Mouse (Mus musculus) intestine, embryonic 15.5 days (tissue): ENCODE results near the gene Zc2hc1b. TPM values are rescaled to one million over a fixed set of nuclear protein-coding genes. Genes with fewer than 3 reads are reported as not detected.
"Not testable (repeated sequence)": the region's sequence is repeated elsewhere in the genome, so short reads cannot be mapped to it uniquely, and the experiment has no call there.

Experiments
- ATAC-seq: fragments of 200-750 bp; cut with Nextera tagmentation; 2 replicates; pipeline ENCODE4 v1.8.0; 2017; ENCODE audit warnings: moderate TSS enrichment, moderate library complexity
- H3K27ac ChIP-seq: fragments of 300-500 bp; sonication (generic); 2 replicates; pipeline ENCODE4 v1.5.1; 2015; ENCODE audit warnings: mild to moderate bottlenecking, inconsistent platforms
- H3K27me3 ChIP-seq: fragments of 300-500 bp; sonication (generic); replicated peaks from 2 replicates; pipeline ENCODE4 v1.6.1; 2015; ENCODE audit warnings: inconsistent platforms
- H3K36me3 ChIP-seq: fragments of 300-500 bp; sonication (generic); 2 replicates; pipeline ENCODE4 v1.6.1; 2015; ENCODE audit warnings: inconsistent platforms
- H3K4me1 ChIP-seq: fragments of 300-500 bp; sonication (generic); replicated peaks from 2 replicates; pipeline ENCODE4 v1.6.1; 2015; ENCODE audit warnings: inconsistent platforms
- H3K4me2 ChIP-seq: fragments of 300-500 bp; sonication (generic); replicated peaks from 2 replicates; pipeline ENCODE4 v1.6.1; 2015; ENCODE audit warnings: mild to moderate bottlenecking, inconsistent platforms
- H3K4me3 ChIP-seq: fragments of 300-500 bp; sonication (generic); replicated peaks from 2 replicates; pipeline ENCODE4 v1.5.1; 2015; ENCODE audit warnings: inconsistent platforms
- H3K9ac ChIP-seq: fragments of 300-500 bp; sonication (generic); 2 replicates; pipeline ENCODE4 v1.6.1; 2015; ENCODE audit warnings: inconsistent platforms
- H3K9me3 ChIP-seq: fragments of 300-500 bp; sonication (generic); 2 replicates; pipeline ENCODE4 v1.6.1; 2016; ENCODE audit warnings: inconsistent platforms
- WGBS: fragments of 180-500 bp; shearing (Covaris S2); methylation state at CpG from one replicate; pipeline ENCODE4 v1.1.7; 2015; 5-methylcytosine and 5-hydroxymethylcytosine counted together
- polyA plus RNA-seq: library from polyadenylated mRNA; unstranded; fragments of >200 nt; fragmentation: Nextera tagmentation; extraction: Ambion mirVana; gene quantifications from 2 replicates; pipeline ENCODE4 v1.2.1, GENCODE M21; 2015

The Zc2hc1b gene
- polyA plus RNA-seq, 1 experiment from 2014 or later: not detected

DNA sequence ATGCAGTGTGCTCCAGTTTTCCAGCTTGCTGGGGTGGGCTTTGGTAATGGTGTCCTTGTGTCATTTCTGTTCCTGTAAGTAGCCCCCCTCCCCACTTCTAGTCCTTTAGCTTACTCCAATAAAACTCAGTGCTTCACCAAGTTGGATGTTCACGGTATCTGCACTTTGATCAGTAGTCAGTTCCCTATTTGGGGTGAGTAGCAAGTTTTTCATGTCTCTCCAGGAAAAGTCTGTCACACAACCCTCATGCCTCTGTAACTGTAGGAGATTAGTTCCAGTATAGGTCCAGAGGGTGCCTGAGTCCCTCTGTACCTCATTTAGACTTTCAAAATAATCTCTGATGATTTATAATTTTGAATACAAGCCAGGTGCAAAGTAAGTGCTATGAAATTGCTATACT is 21.4 kb upstream of the Zc2hc1b start:
- Histone ChIP-seq H3K4me1 (no peaks in the 10 kb centered on the region), H3K36me3 (no peaks in the 10 kb centered on the region), H3K27me3 (no peaks in the 10 kb centered on the region), H3K4me3 (no peak overlapping the region), H3K27ac (no peak overlapping the region), H3K9ac (no peak overlapping the region), H3K4me2 (no peak overlapping the region), H3K9me3 (no peaks in the 10 kb centered on the region)
- ATAC-seq: no peak
- WGBS: 89% methylated on average over 1 of the region's 1 CpGs

DNA sequence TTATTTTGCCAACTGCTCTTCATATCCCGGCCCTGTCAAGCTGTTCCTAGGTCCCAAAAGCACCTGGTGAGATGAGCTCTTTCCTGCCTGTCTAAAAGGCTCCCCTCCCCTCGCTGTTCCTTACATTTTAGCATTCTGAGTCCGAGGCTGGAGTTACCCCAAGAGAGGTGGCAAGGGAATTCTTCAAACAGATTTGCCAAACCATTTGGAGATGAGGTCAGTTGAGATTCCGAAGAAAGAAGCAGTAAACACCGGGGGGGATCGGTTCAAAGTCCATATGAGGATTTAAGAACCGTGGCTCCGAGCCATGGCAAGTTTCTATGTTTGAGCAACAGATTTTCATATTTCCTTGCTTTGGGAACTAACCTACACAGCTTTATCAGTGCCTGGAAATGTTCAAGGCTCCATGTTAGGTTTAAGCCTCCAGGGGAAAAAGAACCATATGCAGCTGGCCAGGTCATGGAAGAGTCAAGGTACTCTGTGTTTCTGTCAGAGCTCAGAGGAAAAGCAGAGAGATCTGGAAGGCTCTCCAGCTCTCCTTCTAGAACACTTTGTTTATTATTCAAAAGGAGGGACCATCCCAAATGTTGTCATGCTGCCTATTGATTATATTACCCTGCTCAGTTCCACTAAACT is 19.2 kb upstream of the Zc2hc1b start:
- Histone ChIP-seq H3K9me3 (no peaks in the 10 kb centered on the region), H3K27ac (no peak overlapping the region), H3K4me2 (no peak overlapping the region), H3K9ac (no peak overlapping the region), H3K4me3 (no peak overlapping the region), H3K36me3 (no peaks in the 10 kb centered on the region), H3K27me3 (no peaks in the 10 kb centered on the region), H3K4me1 (0 out of 2 replicates have a peak, but pooled peaks cover 3% of the 10 kb centered on the region)
- WGBS: 66% methylated on average over 8 of the region's 8 CpGs
- ATAC-seq: no peak

DNA sequence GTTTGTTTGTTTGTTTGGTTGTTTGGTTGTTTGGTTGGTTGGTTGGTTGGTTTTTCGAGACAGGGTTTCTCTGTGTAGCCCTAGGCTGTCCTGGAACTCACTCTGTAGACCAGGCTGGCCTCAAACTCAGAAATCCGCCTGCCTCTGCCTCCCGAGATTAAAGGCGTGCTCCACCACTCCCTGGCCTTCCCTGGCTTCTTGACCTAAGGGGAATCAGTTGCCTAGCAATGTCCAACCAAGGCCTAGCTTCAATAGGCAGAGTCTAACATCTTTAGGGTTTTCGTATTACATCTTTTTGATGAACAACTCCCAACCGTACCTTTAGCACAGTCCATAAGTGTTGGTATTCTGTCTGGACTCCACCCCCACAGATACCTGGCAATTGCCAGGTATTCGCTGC is 15.7 kb upstream of the Zc2hc1b start:
- H3K4me3 ChIP-seq: peak overlapping the region; percentile 96
- H3K9me3 ChIP-seq, H3K36me3 ChIP-seq, H3K27ac ChIP-seq, H3K4me1 ChIP-seq, H3K9ac ChIP-seq, ATAC-seq, H3K27me3 ChIP-seq: not testable (repeated sequence)
- WGBS: 88% methylated on average over 7 of the region's 7 CpGs
- H3K4me2 ChIP-seq: peak overlapping the region; percentile 66

DNA sequence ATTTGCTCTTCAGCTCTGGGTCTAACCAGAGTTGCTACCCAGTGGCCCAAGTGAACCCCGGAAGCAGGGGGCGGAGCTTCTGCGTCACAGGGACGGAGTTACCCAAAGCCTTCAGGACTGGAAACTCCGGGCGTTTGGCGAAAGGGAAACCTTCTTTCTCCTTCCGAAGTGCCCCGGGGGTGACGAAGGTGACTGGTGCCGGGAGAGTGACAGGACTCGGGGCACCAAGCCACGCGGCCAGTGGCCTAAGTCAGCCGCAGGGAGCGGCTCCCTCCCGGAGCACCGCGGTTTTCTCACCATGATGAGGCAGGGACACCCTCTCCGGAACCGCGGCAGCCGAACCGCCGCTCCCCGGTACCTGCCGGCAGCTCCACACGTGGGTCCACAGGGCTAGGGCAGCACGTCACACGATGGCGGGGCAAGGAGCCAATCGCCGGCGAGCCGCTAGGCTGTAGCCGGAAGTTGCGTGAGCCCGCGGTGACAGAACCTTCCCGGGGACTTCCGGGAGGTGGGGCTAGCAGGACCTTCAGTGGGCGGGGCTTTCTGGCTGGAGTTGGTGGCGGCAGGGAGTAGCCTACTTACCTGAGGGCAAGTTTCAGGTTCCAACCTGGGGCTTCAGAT is 15.0 kb upstream of the Zc2hc1b start, which contains the start of gene Ltv1:
Gene Ltv1 (minus strand): TSS at position 438 of the 621 bp plus-strand sequence.
- under 1% methylated on average over 43 of the region's 43 CpGs for WGBS
- Histone ChIP-seq H3K4me2 (peak within 1 kb of the TSS; percentile 66), H3K4me3 (peak within 1 kb of the TSS; percentile 96), H3K9me3 (no peaks in the 10 kb centered on the region), H3K36me3 (0 out of 2 replicates have a peak, but pooled peaks cover 3% of the 10 kb centered on the region), H3K4me1 (peaks cover 9% of the 10 kb centered on the region), H3K9ac (peak within 1 kb of the TSS; percentile 85), H3K27ac (peak within 1 kb of the TSS; percentile 91), H3K27me3 (no peaks in the 10 kb centered on the region)
- peak; percentile 99 for ATAC-seq

DNA sequence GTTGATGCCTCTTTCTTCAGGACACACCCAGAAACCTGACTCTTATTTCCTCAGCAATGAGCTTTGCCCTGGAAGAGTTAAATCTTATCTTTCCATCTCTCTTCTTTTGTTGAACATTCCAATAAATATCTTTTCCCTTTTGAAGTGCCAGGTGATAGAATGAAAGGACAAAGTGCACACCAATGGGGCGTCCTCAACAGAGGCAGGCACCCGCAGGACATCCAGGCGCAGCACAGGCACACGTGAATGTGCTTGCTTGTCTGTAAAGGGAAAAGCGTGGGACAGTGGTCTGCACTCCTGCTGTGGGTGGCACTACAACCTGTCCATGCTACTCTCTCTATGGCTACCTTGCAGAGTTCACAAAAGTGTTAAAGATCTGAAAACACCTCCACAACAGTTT is 12.1 kb upstream of the Zc2hc1b start:
- no peak overlapping the region for H3K4me2 ChIP-seq
- no peaks in the 10 kb centered on the region for H3K27me3 ChIP-seq
- no peaks in the 10 kb centered on the region for H3K9me3 ChIP-seq
- H3K4me3 ChIP-seq: no peak overlapping the region
- ATAC-seq: peak; percentile 53
- 0 out of 2 replicates have a peak, but pooled peaks cover 3% of the 10 kb centered on the region for H3K36me3 ChIP-seq
- no peak overlapping the region; the same call in 1 of the 2 replicates for H3K27ac ChIP-seq
- no peak overlapping the region for H3K9ac ChIP-seq
- H3K4me1 ChIP-seq: peaks cover 9% of the 10 kb centered on the region
- WGBS: 57% methylated on average over 5 of the region's 5 CpGs

DNA sequence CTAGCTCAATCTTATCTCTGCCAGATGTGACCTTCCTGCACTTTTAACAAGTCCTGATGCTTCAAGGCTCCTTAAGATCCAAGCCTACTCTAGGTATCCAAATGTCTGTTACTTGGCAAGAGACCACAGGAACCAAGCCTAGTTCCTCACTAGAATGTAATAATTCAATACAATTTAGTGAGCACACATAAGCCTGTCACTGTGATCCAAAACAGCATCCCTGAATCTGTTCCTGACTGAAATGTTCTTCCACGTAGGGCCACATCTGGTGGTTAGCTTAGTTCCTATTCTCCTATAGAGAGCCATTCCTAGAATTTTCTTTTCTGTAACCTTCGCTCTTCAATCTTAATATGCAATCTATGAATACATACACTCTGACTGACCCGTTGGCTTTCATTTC is 8.9 kb upstream of the Zc2hc1b start:
- Histone ChIP-seq H3K27ac (0 out of 2 replicates have a peak overlapping the region, but pooled peaks have one; percentile 37), H3K27me3 (no peaks in the 10 kb centered on the region), H3K9ac (no peak overlapping the region), H3K4me2 (no peak overlapping the region), H3K36me3 (peaks cover 14% of the 10 kb centered on the region), H3K4me3 (no peak overlapping the region), H3K9me3 (no peaks in the 10 kb centered on the region), H3K4me1 (peaks cover 4% of the 10 kb centered on the region)
- no peak for ATAC-seq
- WGBS: 66% methylated on average over 3 of the region's 3 CpGs

DNA sequence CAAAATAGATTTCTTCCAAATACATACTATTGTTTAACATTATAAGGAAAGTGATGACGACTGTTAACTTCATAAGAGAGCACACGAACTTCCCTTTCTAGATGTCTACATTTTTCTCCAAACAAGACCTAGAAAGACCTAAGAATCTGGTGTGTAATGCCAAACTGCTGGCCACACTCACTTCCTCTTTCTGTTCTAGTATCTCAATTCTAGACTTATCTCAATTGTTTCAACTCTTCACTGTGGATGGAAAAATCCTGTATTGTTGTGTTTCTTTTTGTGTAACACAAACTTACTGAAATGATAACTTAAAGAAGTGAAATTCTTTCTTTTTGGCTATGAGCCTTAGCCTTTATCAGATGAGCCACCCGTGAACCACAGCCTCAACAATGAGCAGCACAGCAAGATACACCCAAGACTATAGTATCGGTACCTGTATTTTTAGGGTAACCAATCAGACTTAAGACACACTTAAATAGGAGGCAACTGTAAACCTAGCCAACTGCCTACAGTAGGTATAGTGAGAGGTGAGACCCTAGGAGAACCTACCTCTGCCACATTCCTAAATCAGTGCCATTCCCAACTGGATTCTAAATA is 6.4 kb upstream of the Zc2hc1b start:
- Histone ChIP-seq H3K36me3 (peaks cover 24% of the 10 kb centered on the region), H3K9me3 (no peaks in the 10 kb centered on the region), H3K4me1 (0 out of 2 replicates have a peak, but pooled peaks cover 2% of the 10 kb centered on the region), H3K9ac (no peak overlapping the region), H3K4me2 (no peak overlapping the region), H3K27me3 (no peaks in the 10 kb centered on the region), H3K27ac (no peak overlapping the region), H3K4me3 (no peak overlapping the region)
- no peak for ATAC-seq
- 85% methylated on average over 4 of the region's 4 CpGs for WGBS

DNA sequence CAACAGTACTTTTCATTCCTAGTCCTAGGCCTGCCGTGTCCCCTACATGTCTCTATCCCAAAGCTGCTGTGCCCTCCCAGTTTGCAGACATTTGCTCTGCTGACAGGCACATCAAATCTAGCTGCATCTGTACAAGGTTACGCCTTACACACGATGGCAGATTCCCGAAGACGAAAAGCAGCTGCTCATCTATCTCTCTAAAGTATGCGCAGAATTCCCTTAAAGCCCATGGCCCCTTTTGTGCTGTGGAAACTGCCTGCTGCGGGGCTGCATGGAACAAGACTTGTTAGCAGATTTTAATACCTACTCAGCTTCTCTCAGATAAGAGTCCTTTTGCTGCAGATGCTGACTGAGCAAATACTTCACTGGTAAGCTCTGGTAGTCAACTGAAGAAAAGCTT is 2.4 kb upstream of the Zc2hc1b start:
- ATAC-seq: no peak
- no peak overlapping the region for H3K4me2 ChIP-seq
- peaks cover 35% of the 10 kb centered on the region for H3K36me3 ChIP-seq
- no peaks in the 10 kb centered on the region for H3K27me3 ChIP-seq
- H3K9me3 ChIP-seq: no peaks in the 10 kb centered on the region
- H3K27ac ChIP-seq: peak overlapping the region; percentile 60; the same call in 1 of the 2 replicates
- no peak overlapping the region for H3K9ac ChIP-seq
- WGBS: 52% methylated on average over 7 of the region's 7 CpGs
- H3K4me3 ChIP-seq: no peak overlapping the region
- 0 out of 2 replicates have a peak, but pooled peaks cover 2% of the 10 kb centered on the region for H3K4me1 ChIP-seq

DNA sequence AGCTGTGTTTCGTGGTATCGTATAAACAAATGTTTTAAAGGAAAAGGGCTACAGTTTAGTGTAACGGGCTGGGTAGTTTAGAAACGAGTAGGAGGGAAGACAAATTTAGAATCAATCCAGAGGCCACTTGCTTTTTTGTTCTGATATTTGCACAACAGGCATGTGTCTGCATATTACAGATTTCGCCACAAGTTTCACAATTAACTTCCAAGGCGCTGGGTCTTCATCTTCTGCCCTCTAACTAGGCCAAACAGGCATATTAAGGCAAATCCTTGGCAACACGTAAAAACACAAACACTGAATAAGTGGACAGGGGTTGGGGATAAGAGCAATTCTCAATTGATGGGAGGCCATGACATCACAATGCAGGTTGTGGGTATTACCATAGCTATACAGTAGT is 2.0 kb downstream of the Zc2hc1b start:
- H3K4me3 ChIP-seq: no peak overlapping the region
- H3K4me2 ChIP-seq: no peak overlapping the region
- no peak overlapping the region for H3K27ac ChIP-seq
- H3K27me3 ChIP-seq: no peaks in the 10 kb centered on the region
- no peak overlapping the region for H3K9ac ChIP-seq
- no peaks in the 10 kb centered on the region for H3K9me3 ChIP-seq
- peaks cover 16% of the 10 kb centered on the region for H3K4me1 ChIP-seq
- no peak for ATAC-seq
- H3K36me3 ChIP-seq: peaks cover 19% of the 10 kb centered on the region
- WGBS: 63% methylated on average over 7 of the region's 7 CpGs

DNA sequence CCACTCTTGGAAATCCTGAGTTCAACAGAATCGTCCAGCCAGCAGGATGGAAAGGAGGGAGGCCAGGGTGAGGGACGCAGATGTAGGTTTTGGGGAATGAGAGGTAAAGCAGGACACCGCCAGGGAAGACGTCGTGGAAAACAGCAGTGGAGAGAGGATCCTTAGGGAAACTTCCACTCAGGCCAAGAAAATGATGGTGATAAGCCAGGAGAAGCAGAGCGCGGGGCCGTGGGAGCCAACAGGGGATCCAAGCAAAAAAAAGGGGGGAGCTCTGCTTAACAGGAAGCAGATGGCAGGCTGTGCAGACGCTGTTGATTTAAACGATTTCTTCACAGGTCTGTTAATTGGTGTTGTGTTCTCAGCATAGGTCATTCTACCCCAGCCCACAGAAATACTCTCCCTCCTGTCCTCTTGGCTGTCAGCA is 5.0 kb downstream of the Zc2hc1b start:
- no peak overlapping the region for H3K9ac ChIP-seq
- ATAC-seq: peak; percentile 63
- peak overlapping the region; percentile 64 for H3K27ac ChIP-seq
- H3K4me1 ChIP-seq: peaks cover 18% of the 10 kb centered on the region
- H3K9me3 ChIP-seq: no peaks in the 10 kb centered on the region
- no peak overlapping the region for H3K4me3 ChIP-seq
- H3K4me2 ChIP-seq: no peak overlapping the region
- peaks cover 9% of the 10 kb centered on the region; the same call in 1 of the 2 replicates for H3K36me3 ChIP-seq
- WGBS: 38% methylated on average over 10 of the region's 10 CpGs
- H3K27me3 ChIP-seq: no peaks in the 10 kb centered on the region

DNA sequence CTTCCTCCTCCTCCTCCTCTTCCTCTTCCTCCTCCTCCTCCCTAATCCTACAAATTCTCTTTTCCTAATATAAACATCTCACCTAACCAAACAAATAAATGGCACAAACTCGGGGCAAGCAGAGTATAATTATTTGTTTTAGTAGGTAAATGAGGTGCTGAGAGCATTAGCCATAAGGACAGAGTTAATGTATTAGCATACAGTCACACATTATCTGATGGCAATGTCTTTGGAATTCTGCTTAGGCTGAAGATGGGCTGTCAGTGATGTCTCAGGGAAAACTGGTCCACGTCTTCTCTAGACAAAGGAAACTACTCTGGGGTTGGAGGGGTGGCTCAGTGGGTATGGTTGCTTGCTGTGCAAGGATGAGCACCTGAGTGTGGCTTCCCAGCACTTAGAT is 6.4 kb downstream of the Zc2hc1b start:
- no peak overlapping the region for H3K4me3 ChIP-seq
- H3K36me3 ChIP-seq: no peaks in the 10 kb centered on the region; the same call in 1 of the 2 replicates
- no peak overlapping the region for H3K4me2 ChIP-seq
- no peak for ATAC-seq
- no peak overlapping the region for H3K9ac ChIP-seq
- peaks cover 18% of the 10 kb centered on the region for H3K4me1 ChIP-seq
- H3K27me3 ChIP-seq: no peaks in the 10 kb centered on the region
- H3K27ac ChIP-seq: peak overlapping the region; percentile 69
- 39% methylated on average over 2 of the region's 2 CpGs for WGBS
- no peaks in the 10 kb centered on the region for H3K9me3 ChIP-seq

DNA sequence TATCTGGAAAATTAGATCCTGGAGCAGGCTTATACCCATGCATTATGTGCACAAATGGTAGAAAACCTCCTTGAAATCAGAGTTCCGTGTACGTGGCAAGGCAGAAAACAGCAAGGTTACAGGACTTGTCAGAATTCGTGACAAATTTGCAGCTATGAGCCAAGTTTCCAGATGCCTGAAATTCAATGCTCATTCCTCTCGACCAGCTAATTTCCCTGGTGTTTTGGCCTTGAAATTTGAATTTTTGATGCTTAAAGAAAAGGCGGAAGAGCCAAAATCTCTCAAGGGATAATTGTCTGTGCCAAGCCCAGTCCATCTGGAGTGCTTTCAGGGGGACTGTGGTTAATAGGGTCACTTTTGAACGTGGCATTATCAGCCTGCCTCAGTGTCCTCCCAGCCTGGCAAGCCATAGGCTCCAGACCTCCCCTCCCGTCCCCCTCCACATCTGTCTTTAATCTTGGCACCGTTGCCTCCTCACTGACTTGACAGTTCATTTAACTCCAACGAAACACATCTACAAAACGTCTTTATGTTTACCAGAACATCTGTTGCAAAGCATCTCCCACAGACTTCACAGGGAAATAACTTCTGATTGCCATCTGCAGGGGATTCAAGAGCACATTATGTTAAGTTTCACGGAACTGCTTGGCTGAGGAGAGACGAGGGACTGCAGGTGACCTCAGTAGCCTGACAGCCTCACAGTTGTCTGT is 6.9 kb downstream of the Zc2hc1b start:
- 36% methylated on average over 12 of the region's 12 CpGs for WGBS
- Histone ChIP-seq H3K27ac (peak overlapping the region; percentile 69), H3K4me1 (peaks cover 18% of the 10 kb centered on the region), H3K9me3 (no peaks in the 10 kb centered on the region), H3K36me3 (no peaks in the 10 kb centered on the region), H3K9ac (no peak overlapping the region), H3K4me2 (no peak overlapping the region), H3K4me3 (no peak overlapping the region), H3K27me3 (no peaks in the 10 kb centered on the region)
- ATAC-seq: peak; percentile 50
